Mouse (Mus musculus) testis, adult 2 months (tissue): ENCODE measurements around the gene Erv3.

Source experiments
- CTCF ChIP-seq: fragments of 200-500 bp; IDR thresholded peaks from 2 replicates; pipeline ENCODE4 v1.5.1; 2012; ENCODE audit warnings: low read depth, mild to moderate bottlenecking, inconsistent platforms, low read length, moderate library complexity; ENCODE audit not compliant: control insufficient read depth, insufficient read depth, insufficient replicate concordance
- POLR2A ChIP-seq: fragments of 200-500 bp; IDR thresholded peaks from 2 replicates; pipeline ENCODE4 v1.6.1; 2012; ENCODE audit warnings: low read depth, mild to moderate bottlenecking, inconsistent platforms, low read length, moderate library complexity; ENCODE audit not compliant: control insufficient read depth

GRCm38 (mm10) chr2:131896011-131896410 is 36.5 kb upstream of the Erv3 start:
- no peak for TF ChIP-seq POLR2A
- TF ChIP-seq CTCF = no peak
